8 mouse cellular contexts compared by ENCODE assay signal in the genomic region with DNA sequence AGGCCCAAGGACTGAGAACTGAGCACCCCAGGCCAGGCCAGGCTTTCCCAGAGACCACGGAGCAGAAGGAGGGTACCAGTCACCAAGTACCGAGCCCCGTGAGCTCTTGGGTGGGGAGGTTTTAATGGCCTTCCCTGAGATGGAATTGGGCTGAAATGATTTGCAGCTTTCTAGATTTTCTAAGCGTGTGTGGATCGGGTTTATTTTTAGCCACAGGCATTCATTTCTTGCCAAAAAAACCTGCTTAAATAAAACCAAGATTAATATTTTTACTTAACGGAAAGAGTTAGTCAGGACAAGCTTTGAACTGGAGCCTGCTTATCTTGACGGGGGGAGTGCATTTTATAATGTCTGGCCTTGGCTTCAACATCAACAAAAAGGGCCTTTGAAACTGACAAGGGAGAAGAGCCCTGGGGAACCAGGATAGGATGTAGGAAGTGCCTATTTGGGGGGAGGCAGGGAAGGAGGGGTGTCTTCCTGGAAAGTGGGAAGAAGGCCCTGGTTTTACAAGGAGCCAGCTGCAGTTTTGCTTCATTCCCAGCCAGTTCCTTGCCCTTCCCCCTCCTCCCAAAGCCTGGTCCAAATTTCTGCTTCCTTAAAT. TPM values are rescaled to one million over a fixed set of nuclear protein-coding genes. Genes with fewer than 3 reads are reported as not detected.
DNase-seq lines count a peak whose midpoint lies in the region; ATAC-seq and TF ChIP-seq lines count a peak whose summit lies in the region.

No protein-coding gene starts in this region.

- H3K4me1 ChIP-seq in cortical plate, adult 2 months (ENCODE audit: control insufficient read depth, insufficient read depth, low read length), result peaks cover 7% of the 10 kb centered on the region
- H3K4me1 ChIP-seq in heart, postnatal 0 days (ENCODE audit: control insufficient read depth, insufficient read depth), result peaks cover 69% of the 10 kb centered on the region
- peaks cover 59% of the 10 kb centered on the region for H3K4me1 ChIP-seq in limb, embryonic 12.5 days (replicated peaks)

- no peak overlapping the region for H3K4me3 ChIP-seq in layer of hippocampus, adult 2 months
- no peak overlapping the region for H3K4me3 ChIP-seq in cortical plate, adult 2 months (ENCODE audit: insufficient read depth, low read length)
- no peak overlapping the region for H3K4me3 ChIP-seq in heart, postnatal 0 days (ENCODE audit: low read depth, low read length)
- no peak overlapping the region for H3K4me3 ChIP-seq in limb, embryonic 12.5 days (replicated peaks)

- peak; percentile 88 for TF ChIP-seq EP300 in heart, postnatal 0 days (IDR thresholded peaks at IDR 0.05; ENCODE audit: low read depth)

- TF ChIP-seq POLR2A in cortical plate, adult 2 months (IDR thresholded peaks at IDR 0.05; ENCODE audit: extremely low read depth, insufficient read depth, low read length), result no peak

- DNase-seq in layer of hippocampus, adult 2 months (ENCODE audit: low spot score in 2 of 2), result no peak
- DNase-seq in layer of hippocampus, adult 9-10 months (ENCODE audit: low spot score), result no peak
- no peak for DNase-seq in heart, postnatal 0 days (ENCODE audit: low spot score)
- DNase-seq in thymus, postnatal 36 days, result no peak
- DNase-seq in cerebellum, postnatal 36 days, result no peak

- H3K9me3 ChIP-seq in heart, postnatal 0 days (replicated peaks; ENCODE audit: control insufficient read depth, low read length), result no peaks in the 10 kb centered on the region
- H3K9me3 ChIP-seq in limb, embryonic 12.5 days, result no peaks in the 10 kb centered on the region

- H3K36me3 ChIP-seq in heart, postnatal 0 days (replicated peaks; ENCODE audit: control insufficient read depth, insufficient read depth, low read length), result peaks cover 14% of the 10 kb centered on the region
- peaks cover 6% of the 10 kb centered on the region; the same call in 1 of the 2 replicates for H3K36me3 ChIP-seq in limb, embryonic 12.5 days

- H3K27me3 ChIP-seq in heart, postnatal 0 days (ENCODE audit: control insufficient read depth, insufficient read depth, low read length), result no peaks in the 10 kb centered on the region
- H3K27me3 ChIP-seq in limb, embryonic 12.5 days, result no peaks in the 10 kb centered on the region

- H3K9ac ChIP-seq in heart, postnatal 0 days (replicated peaks; ENCODE audit: low read depth, low read length), result no peak overlapping the region
- H3K9ac ChIP-seq in limb, embryonic 12.5 days (replicated peaks), result no peak overlapping the region

- H3K27ac ChIP-seq in layer of hippocampus, adult 2 months, result peak overlapping the region; percentile 82
- H3K27ac ChIP-seq in cortical plate, adult 2 months (ENCODE audit: insufficient read depth, low read length), result peak overlapping the region; percentile 81
- peak overlapping the region; percentile 86 for H3K27ac ChIP-seq in heart, postnatal 0 days (ENCODE audit: low read depth)
- peak overlapping the region; percentile 81 for H3K27ac ChIP-seq in limb, embryonic 12.5 days

- no peak for TF ChIP-seq CTCF in layer of hippocampus, adult 2 months (conservative IDR thresholded peaks at IDR 0.05)
- no peak for TF ChIP-seq CTCF in cortical plate, adult 2 months (IDR thresholded peaks at IDR 0.05; ENCODE audit: extremely low read depth, insufficient read depth, low read length)
- no peak for TF ChIP-seq CTCF in heart, postnatal 0 days (IDR thresholded peaks at IDR 0.05; ENCODE audit: low read depth)

- 23% methylated on average over 7 of the region's 7 CpGs for WGBS in heart, postnatal 0 days
- 33% methylated on average over 7 of the region's 7 CpGs for WGBS in limb, embryonic 12.5 days

- H3K4me2 ChIP-seq in heart, postnatal 0 days (ENCODE audit: low read depth, low read length), result peak overlapping the region; percentile 17; the same call in 1 of the 2 replicates
- H3K4me2 ChIP-seq in limb, embryonic 12.5 days, result no peak overlapping the region

- ATAC-seq in heart, postnatal 0 days (ENCODE audit: insufficient read depth, low read depth), result peak; percentile 45
- ATAC-seq in limb, embryonic 12.5 days (ENCODE audit: insufficient number of reproducible peaks, insufficient read depth, low FRiP score, low TSS enrichment, low read depth), result no peak
- ATAC-seq in monocyte, adult 5-6 weeks (replicated peaks; ENCODE audit: insufficient number of reproducible peaks, low FRiP score, low TSS enrichment, poor library complexity, severe bottlenecking), result no peak

RNA-seq across cellular contexts. Expression of a gene that starts 31.6 kb away (rescaled TPM):
- total RNA-seq in layer of hippocampus, adult 2 months (2021), result 10 to 100 TPM; 61.8 to 62.0 TPM
- polyA plus RNA-seq in cortical plate, adult 2 months (2012; rRNA removed), result 47.7 and 55.0 TPM in 2 replicates
- total RNA-seq in heart, postnatal 0 days (2014; rRNA removed; ENCODE audit: low replicate concordance), result 164 and 257 TPM in 2 replicates
- polyA plus RNA-seq in heart, postnatal 0 days (2015; fragmentation: Nextera tagmentation; extraction: Ambion mirVana), result 57.0 and 66.0 TPM in 2 replicates
- 66.3 and 69.4 TPM in 2 replicates for polyA plus RNA-seq in limb, embryonic 12.5 days (2016; fragmentation: Nextera tagmentation; extraction: Ambion mirVana)
- 0.10 TPM in 1 of 3 replicates, not detected in the others for total RNA-seq in monocyte, adult 5-6 weeks (2017)

Comparison
In these comparisons a context has a peak if more than half of its experiments do, and no peak if none do; other contexts are left out.
1. RNA of a gene that starts 31.6 kb away (total RNA-seq): 164 to 257 TPM in heart, postnatal 0 days and 61.8 to 62.0 TPM in layer of hippocampus, adult 2 months; 0.10 TPM in monocyte, adult 5-6 weeks; every median in the first group is over 10 times any median in the second.
2. Peak in every context shown above with its lines, with median percentiles within 50 percentile points of each other: H3K27ac ChIP-seq.